ENCODE assay signal across 12 mouse cellular contexts in genomic region chr16:20490581-20490980, GRCm38 (mm10). TPM values are rescaled to one million over a fixed set of nuclear protein-coding genes. Genes with fewer than 3 reads are reported as not detected.
A peak's percentile ranks its signal among the peaks of the same experiment; 100 is the strongest.
DNase-seq lines count a peak whose midpoint lies in the region; ATAC-seq lines count a peak whose summit lies in the region.
"Had no signal": no experiment of that assay in that cellular context is flagged by ENCODE, and none has a peak within 500 bp of the region (broad histone marks: within the 10 kb centered on the region; RNA-seq: fewer than 3 reads in every experiment).

No protein-coding gene starts in this region.

- H3K4me3 ChIP-seq in heart, embryonic 12.5 days: no peak overlapping the region
- no peak overlapping the region for H3K4me3 ChIP-seq in intestine, embryonic 14.5 days (ENCODE audit: low read depth, low read length)
- H3K4me3 ChIP-seq: embryonic facial prominence, embryonic 15.5 days; limb, embryonic 15.5 days; stomach, embryonic 15.5 days had no signal

- H3K27ac ChIP-seq in heart, embryonic 12.5 days (ENCODE audit: poor library complexity, severe bottlenecking): no peak overlapping the region
- H3K27ac ChIP-seq in intestine, embryonic 14.5 days (ENCODE audit: low read depth): no peak overlapping the region
- H3K27ac ChIP-seq: embryonic facial prominence, embryonic 15.5 days; limb, embryonic 15.5 days; stomach, embryonic 15.5 days had no signal

- H3K36me3 ChIP-seq in heart, embryonic 12.5 days: no peaks in the 10 kb centered on the region
- no peaks in the 10 kb centered on the region for H3K36me3 ChIP-seq in intestine, embryonic 14.5 days (ENCODE audit: control insufficient read depth, insufficient read depth, low read length)
- H3K36me3 ChIP-seq: embryonic facial prominence, embryonic 15.5 days; limb, embryonic 15.5 days; stomach, embryonic 15.5 days had no signal

- H3K4me2 ChIP-seq in heart, embryonic 12.5 days: no peak overlapping the region
- H3K4me2 ChIP-seq in intestine, embryonic 14.5 days (ENCODE audit: low read length): no peak overlapping the region
- H3K4me2 ChIP-seq: embryonic facial prominence, embryonic 15.5 days; limb, embryonic 15.5 days; stomach, embryonic 15.5 days had no signal

- H3K4me1 ChIP-seq in heart, embryonic 12.5 days (replicated peaks): no peaks in the 10 kb centered on the region
- no peaks in the 10 kb centered on the region for H3K4me1 ChIP-seq in intestine, embryonic 14.5 days (replicated peaks; ENCODE audit: control insufficient read depth, insufficient read depth, low read length)
- H3K4me1 ChIP-seq: embryonic facial prominence, embryonic 15.5 days; limb, embryonic 15.5 days; stomach, embryonic 15.5 days had no signal

- no peak for ATAC-seq in heart, embryonic 12.5 days (ENCODE audit: insufficient number of reproducible peaks, low FRiP score)
- ATAC-seq in intestine, embryonic 14.5 days (replicated peaks; ENCODE audit: low FRiP score, low TSS enrichment, low read depth): peak; percentile 58; the same call in 1 of the 2 replicates

- no peaks in the 10 kb centered on the region for H3K27me3 ChIP-seq in heart, embryonic 12.5 days (replicated peaks)
- H3K27me3 ChIP-seq in intestine, embryonic 14.5 days (replicated peaks; ENCODE audit: control insufficient read depth, insufficient read depth, low read length): no peaks in the 10 kb centered on the region
- H3K27me3 ChIP-seq: embryonic facial prominence, embryonic 15.5 days; limb, embryonic 15.5 days; stomach, embryonic 15.5 days had no signal

- H3K9ac ChIP-seq in heart, embryonic 12.5 days: no peak overlapping the region
- no peak overlapping the region for H3K9ac ChIP-seq in intestine, embryonic 14.5 days (ENCODE audit: low read length)
- H3K9ac ChIP-seq: embryonic facial prominence, embryonic 15.5 days; limb, embryonic 15.5 days; stomach, embryonic 15.5 days had no signal

- H3K9me3 ChIP-seq in heart, embryonic 12.5 days (replicated peaks): no peaks in the 10 kb centered on the region
- H3K9me3 ChIP-seq in intestine, embryonic 14.5 days (ENCODE audit: control insufficient read depth, low read length): no peaks in the 10 kb centered on the region
- H3K9me3 ChIP-seq: embryonic facial prominence, embryonic 15.5 days; limb, embryonic 15.5 days; stomach, embryonic 15.5 days had no signal

- DNase-seq in heart, adult 18-20 months: peak; percentile 16 to 33
- DNase-seq in 3T3-L1 (ENCODE audit: low read depth, low spot score) (peak; percentile 93), ZHBTc4 (ENCODE audit: low read depth, low spot score) (peak; percentile 47)
- no peak for DNase-seq in intestine, embryonic 14.5 days (ENCODE audit: low spot score)
- DNase-seq in frontal cortex, postnatal 25 days (ENCODE audit: low spot score in 2 of 2): no peak
- no peak for DNase-seq in layer of hippocampus, postnatal 25 days (ENCODE audit: extremely low spot score in 1 of 2, low spot score in 1 of 2)
- DNase-seq in layer of hippocampus, adult 9-11 months: no peak
- DNase-seq: gastrocnemius, postnatal 36 days had no signal

- 32% methylated on average over 2 of the region's 2 CpGs for WGBS in heart, embryonic 12.5 days
- WGBS in intestine, embryonic 14.5 days: 40% methylated on average over 2 of the region's 2 CpGs

RNA-seq across cellular contexts. Expression of gene Eif2b5, which starts 8.0 kb away (rescaled TPM):
- 10 to 100 TPM; 55.1 to 60.2 TPM for total RNA-seq in heart, adult 18-20 months (2021)
- polyA plus RNA-seq in heart, embryonic 12.5 days (2016; fragmentation: Nextera tagmentation; extraction: Ambion mirVana): 89.6 and 94.4 TPM in 2 replicates
- 98.9 and 99.8 TPM in 2 replicates for polyA plus RNA-seq in intestine, embryonic 14.5 days (2014; fragmentation: Nextera tagmentation; extraction: Ambion mirVana)
- 10 to 100 TPM; 46.0 to 53.3 TPM for total RNA-seq in layer of hippocampus, postnatal 25 days (2021)

RNA-seq across cellular contexts. Expression of gene Dvl3, which starts 26.2 kb away (rescaled TPM):
- 10 to 100 TPM; 47.2 to 48.0 TPM for total RNA-seq in heart, adult 18-20 months (2021)
- polyA plus RNA-seq in heart, embryonic 12.5 days (2016; fragmentation: Nextera tagmentation; extraction: Ambion mirVana): 31.1 and 34.1 TPM in 2 replicates
- 24.6 and 26.1 TPM in 2 replicates for polyA plus RNA-seq in intestine, embryonic 14.5 days (2014; fragmentation: Nextera tagmentation; extraction: Ambion mirVana)
- total RNA-seq in layer of hippocampus, postnatal 25 days (2021): 10 to 100 TPM; 57.2 to 68.3 TPM

RNA-seq across cellular contexts. Expression of gene Ap2m1, which starts 44.7 kb away (rescaled TPM):
- total RNA-seq in heart, adult 18-20 months (2021): 100 to 1,000 TPM; 184 to 195 TPM
- polyA plus RNA-seq in heart, embryonic 12.5 days (2016; fragmentation: Nextera tagmentation; extraction: Ambion mirVana): 487 and 490 TPM in 2 replicates
- 630 and 682 TPM in 2 replicates for polyA plus RNA-seq in intestine, embryonic 14.5 days (2014; fragmentation: Nextera tagmentation; extraction: Ambion mirVana)
- total RNA-seq in layer of hippocampus, postnatal 25 days (2021): 100 to 1,000 TPM; 753 to 800 TPM

RNA-seq across cellular contexts. Expression of gene Abcf3, which starts 57.8 kb away (rescaled TPM):
- 10 to 100 TPM; 61.7 to 70.2 TPM for total RNA-seq in heart, adult 18-20 months (2021)
- 55.2 and 55.4 TPM in 2 replicates for polyA plus RNA-seq in heart, embryonic 12.5 days (2016; fragmentation: Nextera tagmentation; extraction: Ambion mirVana)
- polyA plus RNA-seq in intestine, embryonic 14.5 days (2014; fragmentation: Nextera tagmentation; extraction: Ambion mirVana): 47.9 and 55.5 TPM in 2 replicates
- total RNA-seq in layer of hippocampus, postnatal 25 days (2021): 10 to 100 TPM; 79.4 to 89.4 TPM

Comparison
In these comparisons a context has a peak if more than half of its experiments do, and no peak if none do; other contexts are left out.
1. DNase-seq: peak in heart, adult 18-20 months (2 of 2), 3T3-L1 (single experiment) and ZHBTc4 (single experiment); none in intestine, embryonic 14.5 days (single experiment), frontal cortex, postnatal 25 days (0 of 2), layer of hippocampus, postnatal 25 days (0 of 2) and layer of hippocampus, adult 9-11 months (single experiment).